Mouse (Mus musculus) lung, adult 2 months (tissue): ENCODE results near the gene Frs3.

Experiments
- CTCF ChIP-seq: fragments of 200-500 bp; IDR thresholded peaks from 2 replicates; pipeline ENCODE4 v1.5.1; 2011; ENCODE audit warnings: mild to moderate bottlenecking, low read length, control low read depth; ENCODE audit not compliant: insufficient read depth
- POLR2A ChIP-seq: fragments of 200-500 bp; IDR thresholded peaks from 2 replicates; pipeline ENCODE4 v1.6.1; 2011; ENCODE audit warnings: low read depth, mild to moderate bottlenecking, control low read depth, low read length, borderline replicate concordance; ENCODE audit errors: extremely low read depth

DNA sequence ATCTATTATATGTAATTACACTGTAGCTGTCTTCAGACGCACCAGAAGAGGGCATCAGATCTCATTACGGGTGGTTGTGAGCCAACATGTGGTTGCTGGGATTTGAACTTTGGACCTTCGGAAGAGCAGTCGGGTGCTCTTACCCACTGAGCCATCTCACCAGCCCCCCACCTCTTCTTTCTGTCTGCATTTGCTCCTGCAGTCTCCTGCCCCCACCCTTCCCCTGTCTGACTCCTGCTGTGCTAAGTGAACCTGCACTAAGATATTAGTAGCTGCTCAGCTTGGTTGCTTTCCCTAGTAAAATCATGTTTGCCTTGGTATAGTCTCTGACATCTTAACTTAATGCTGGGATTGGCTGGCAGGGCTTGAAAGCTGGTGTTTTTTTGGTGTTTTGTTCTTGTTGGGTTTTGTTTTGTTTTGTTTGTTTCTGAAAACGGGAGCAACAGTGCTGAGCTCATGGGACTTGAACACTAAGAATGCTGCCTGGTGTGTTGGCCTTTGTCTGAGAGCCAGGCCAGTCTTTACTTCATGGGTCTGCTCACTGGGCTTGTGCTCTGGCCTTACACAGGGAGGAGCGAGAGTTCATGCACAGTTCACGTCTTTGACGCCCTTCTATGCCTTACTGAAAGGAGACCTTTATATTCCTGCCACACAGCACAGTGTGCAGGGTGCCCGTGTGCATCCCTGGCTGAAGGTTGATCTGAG, 25.7 kb upstream of the Frs3 start:
- TF ChIP-seq CTCF (no peak), POLR2A (no peak)
